Mouse (Mus musculus): ENCODE results near the gene Myo7a.

DNA sequence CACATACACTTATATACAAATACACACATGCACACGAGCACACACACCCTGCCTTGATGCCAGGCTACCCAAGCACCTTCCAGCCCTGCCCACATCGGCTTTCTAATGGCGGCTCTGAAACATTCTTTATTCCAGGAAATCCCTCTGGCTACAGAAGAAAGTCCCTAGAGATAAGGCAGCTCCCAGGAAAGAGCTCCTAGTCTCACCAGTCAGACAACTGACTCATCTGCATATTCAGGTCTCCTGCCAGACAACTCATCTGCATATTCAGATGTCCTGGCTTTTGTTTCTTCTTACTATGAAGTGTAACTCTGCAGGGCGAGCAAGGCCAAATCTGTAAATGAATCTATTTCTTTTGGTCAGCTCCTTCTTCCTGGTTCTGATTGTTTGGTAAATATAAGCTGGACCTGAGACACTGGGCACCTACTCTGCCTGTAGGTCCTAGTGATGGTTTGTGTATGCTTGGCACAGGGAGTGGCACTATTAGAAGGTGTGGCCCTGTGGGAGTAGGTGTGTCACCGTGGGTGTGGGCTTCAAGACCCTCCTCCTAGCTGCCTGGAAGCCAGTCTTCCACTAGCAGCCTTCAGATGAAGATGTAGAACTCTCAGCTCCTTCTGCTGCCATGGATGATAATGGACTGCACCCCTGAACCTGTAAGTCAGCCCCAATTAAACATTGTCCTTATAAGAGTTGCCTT, 38.5 kb upstream of the Myo7a start:
- TF ChIP-seq CTCF (IDR thresholded peaks at IDR 0.05; ENCODE audit: borderline replicate concordance, insufficient read depth, low read length), result no peak
- TF ChIP-seq POLR2A (IDR thresholded peaks at IDR 0.05; ENCODE audit: low read depth, low read length), result no peak
